Mouse (Mus musculus) bone marrow, adult 2 months (tissue): Measurements from ENCODE around the gene Spryd4. TPM values are rescaled to one million over a fixed set of nuclear protein-coding genes. Genes with fewer than 3 reads are reported as not detected.

Experiments
- H3K27ac ChIP-seq: fragments of 200-500 bp; 2 replicates; pipeline ENCODE4 v1.5.1; 2012; ENCODE audit warnings: low read depth, mild to moderate bottlenecking, control low read depth, inconsistent platforms, low read length; ENCODE audit not compliant: control insufficient read depth, poor library complexity, insufficient read depth
- H3K4me1 ChIP-seq: fragments of 200-500 bp; 2 replicates; pipeline ENCODE4 v1.6.1; 2011; ENCODE audit warnings: low read length; ENCODE audit not compliant: control insufficient read depth, insufficient read depth
- H3K4me3 ChIP-seq: fragments of 200-500 bp; replicated peaks from 2 replicates; pipeline ENCODE3; 2011; ENCODE audit warnings: mild to moderate bottlenecking, low read depth, low read length, control low read depth; ENCODE audit not compliant: control insufficient read depth
- CTCF ChIP-seq: fragments of 200-500 bp; IDR thresholded peaks from 2 replicates; pipeline ENCODE4 v1.5.1; 2011; ENCODE audit warnings: low read length, control low read depth; ENCODE audit not compliant: control insufficient read depth, insufficient read depth
- POLR2A ChIP-seq: fragments of 200-500 bp; IDR thresholded peaks from 2 replicates; pipeline ENCODE4 v1.6.1; 2011; ENCODE audit warnings: low read depth, mild to moderate bottlenecking, control low read depth, low read length, borderline replicate concordance; ENCODE audit not compliant: control insufficient read depth
- WGBS: fragments of 180-500 bp; shearing (Covaris S2); methylation state at CpG from one replicate; pipeline ENCODE4 v1.1.7; 2018; 5-methylcytosine and 5-hydroxymethylcytosine counted together
- polyA plus RNA-seq: library from polyadenylated mRNA; stranded (reverse); fragments of >200 nt; gene quantifications from 2 replicates; pipeline ENCODE4 v1.2.4, GENCODE M21; 2011; ENCODE audit warnings: low replicate concordance; ENCODE audit not compliant: missing spikeins, insufficient read depth, insufficient read length

Spryd4 gene
- polyA plus RNA-seq, 1 experiment = 5.1 TPM

DNA sequence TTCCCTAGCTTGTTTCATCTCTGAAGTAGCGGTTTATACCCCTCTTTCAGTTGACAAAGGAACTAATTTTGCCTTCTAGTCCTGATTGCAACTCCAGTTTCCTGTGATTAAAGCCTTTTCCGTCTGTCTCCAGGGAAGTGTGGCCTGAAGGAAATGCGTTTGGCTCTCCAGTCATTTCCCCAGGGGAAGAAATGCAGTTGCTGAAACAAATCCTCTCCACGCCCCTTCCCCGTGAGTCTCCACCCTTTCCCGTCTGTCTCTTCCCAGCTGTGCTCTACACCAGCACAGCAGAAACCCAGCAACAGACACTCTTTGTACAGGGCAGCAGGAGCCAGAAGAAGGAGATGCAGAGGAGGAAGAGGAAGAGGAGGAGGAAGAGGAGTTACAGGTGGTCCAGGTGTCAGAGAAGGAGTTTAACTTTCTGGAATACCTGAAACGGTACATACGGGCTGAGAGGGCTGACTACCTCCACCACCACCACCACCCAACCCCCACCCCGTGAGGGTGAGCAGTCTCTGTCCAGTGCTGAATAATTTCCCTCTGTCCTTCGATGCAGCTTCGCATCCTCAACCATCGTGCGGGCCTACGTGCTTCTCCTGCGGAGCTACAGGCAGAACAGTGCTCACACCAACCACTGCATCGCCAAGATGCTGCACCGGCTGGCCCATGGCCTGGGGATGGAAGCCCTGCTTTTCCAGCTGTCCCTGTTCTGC is 35.6 kb upstream of the Spryd4 start:
- no peak overlapping the region for H3K4me3 ChIP-seq
- H3K27ac ChIP-seq = no peak overlapping the region
- TF ChIP-seq POLR2A = no peak
- no peak for TF ChIP-seq CTCF
- H3K4me1 ChIP-seq = no peaks in the 10 kb centered on the region
- 87% methylated on average over 17 of the region's 17 CpGs for WGBS

DNA sequence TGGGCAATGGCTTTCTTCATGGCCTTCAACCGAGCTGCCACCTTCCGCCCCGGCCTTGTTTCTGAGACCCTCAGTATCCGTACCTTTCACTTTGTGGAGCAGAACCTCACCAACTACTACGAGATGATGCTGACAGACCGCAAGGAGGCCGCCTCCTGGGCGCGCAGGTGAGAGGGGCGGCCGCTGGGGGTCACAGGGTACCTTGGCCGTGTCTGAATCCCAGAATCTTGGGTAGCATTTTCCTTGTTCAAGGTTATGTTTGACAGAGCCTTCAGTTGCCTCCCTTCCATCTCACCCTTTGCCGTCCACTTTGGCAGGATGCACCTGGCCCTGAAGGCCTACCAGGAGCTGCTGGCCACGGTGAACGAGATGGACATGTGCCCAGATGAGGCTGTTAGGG is 32.5 kb upstream of the Spryd4 start:
- Histone ChIP-seq H3K4me1 (no peaks in the 10 kb centered on the region), H3K4me3 (no peak overlapping the region), H3K27ac (no peak overlapping the region)
- WGBS = 94% methylated on average over 15 of the region's 15 CpGs
- TF ChIP-seq CTCF = no peak
- no peak for TF ChIP-seq POLR2A

DNA sequence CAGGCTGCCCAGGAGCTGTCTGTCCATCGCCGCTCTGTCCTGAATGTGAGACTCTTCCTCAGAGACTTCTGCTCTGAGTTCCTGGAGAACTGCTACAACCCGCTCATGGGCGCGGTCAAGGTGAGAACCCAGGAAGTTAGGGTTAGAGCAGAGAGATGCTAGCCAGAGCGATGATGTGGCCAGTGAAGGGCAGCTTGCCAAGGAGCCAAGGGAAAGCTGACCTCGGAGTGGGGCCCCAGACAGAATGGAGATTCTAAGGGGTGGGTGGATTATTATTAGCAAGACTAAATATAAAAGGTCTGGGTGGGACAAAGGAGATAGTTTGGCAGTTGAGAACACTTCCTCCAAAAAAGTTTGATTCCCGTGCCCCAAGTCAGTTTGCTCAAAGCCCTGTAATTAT is 31.6 kb upstream of the Spryd4 start:
- WGBS = 91% methylated on average over 8 of the region's 8 CpGs
- Histone ChIP-seq H3K4me1 (no peaks in the 10 kb centered on the region), H3K4me3 (no peak overlapping the region), H3K27ac (no peak overlapping the region)
- no peak for TF ChIP-seq POLR2A
- no peak for TF ChIP-seq CTCF

DNA sequence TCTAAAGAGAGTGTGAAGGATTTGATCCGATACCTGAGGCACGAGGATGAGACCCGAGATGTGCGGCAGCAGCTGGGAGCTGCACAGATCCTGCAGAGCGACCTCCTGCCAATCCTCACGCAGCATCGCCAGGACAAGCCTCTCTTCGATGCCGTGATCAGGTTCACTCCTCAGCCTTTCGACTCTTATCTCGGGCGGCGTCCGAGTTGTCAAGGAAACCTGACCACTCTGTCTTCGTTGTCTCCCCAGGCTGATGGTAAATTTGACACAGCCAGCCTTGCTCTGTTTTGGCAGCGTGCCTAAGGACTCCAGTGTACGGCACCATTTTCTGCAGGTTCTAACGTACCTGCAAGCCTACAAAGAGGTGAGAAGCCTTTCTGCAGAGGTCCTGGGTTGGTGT is 28.5 kb upstream of the Spryd4 start:
- 77% methylated on average over 18 of the region's 18 CpGs for WGBS
- H3K4me3 ChIP-seq = no peak overlapping the region
- H3K4me1 ChIP-seq = peaks cover 4% of the 10 kb centered on the region; the same call in 1 of the 2 replicates
- no peak overlapping the region for H3K27ac ChIP-seq
- TF ChIP-seq POLR2A (no peak), CTCF (no peak)

DNA sequence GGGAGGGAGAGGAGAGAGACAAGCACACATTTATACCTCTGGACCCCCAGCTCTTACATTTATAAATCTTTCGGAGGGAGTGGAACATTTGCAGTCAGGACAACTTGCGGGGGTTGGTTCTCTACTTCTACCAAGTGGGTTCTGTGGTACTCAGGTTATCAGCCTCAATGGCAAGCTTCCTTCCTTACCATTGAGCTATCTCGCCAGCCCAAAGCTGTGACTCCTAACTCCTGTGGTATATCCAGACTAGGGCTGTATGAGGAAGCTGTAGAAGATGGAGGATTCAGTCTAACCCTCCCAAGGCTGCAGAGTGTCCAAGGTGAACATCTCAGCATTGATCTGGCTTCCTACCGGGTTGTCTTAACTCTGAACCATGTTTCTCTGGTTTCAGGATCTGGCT is 27.5 kb upstream of the Spryd4 start:
- peaks cover 4% of the 10 kb centered on the region; the same call in 1 of the 2 replicates for H3K4me1 ChIP-seq
- WGBS = 68% methylated on average over 4 of the region's 4 CpGs
- no peak overlapping the region for H3K27ac ChIP-seq
- TF ChIP-seq CTCF (no peak), POLR2A (no peak)
- no peak overlapping the region for H3K4me3 ChIP-seq

DNA sequence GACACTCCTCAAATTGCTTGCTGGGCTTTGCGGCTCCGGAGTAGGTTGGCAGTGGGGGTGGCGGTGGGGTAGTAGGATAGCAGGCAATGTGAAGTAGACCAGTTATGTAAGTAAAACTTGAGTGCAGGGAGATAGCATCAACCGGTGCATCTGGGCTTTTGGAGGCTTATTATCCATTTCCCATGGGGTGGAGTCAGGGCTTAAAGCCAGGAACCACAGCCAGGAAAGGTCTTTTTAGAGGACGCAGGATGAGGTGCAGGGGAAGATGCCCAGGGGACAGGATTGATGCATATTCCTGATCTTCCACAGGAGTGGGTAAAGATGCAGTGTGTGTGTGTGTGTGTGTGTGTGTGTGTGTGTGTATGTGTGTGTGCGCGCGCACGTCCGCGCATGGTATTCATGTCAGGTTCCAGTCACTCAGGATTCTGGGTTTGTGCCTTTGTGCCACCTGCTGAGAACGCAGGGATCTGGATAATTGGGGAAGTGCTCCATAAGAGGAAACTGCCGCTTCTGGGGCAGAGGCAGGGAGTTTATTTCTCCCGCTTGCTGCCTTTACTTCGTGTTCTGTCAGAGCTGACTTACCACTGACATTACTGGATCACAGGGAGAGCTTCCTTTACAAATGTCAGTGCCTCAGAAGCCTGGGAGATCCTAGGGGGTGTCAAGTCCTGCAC is 26.3 kb upstream of the Spryd4 start:
- TF ChIP-seq POLR2A (no peak), CTCF (no peak)

DNA sequence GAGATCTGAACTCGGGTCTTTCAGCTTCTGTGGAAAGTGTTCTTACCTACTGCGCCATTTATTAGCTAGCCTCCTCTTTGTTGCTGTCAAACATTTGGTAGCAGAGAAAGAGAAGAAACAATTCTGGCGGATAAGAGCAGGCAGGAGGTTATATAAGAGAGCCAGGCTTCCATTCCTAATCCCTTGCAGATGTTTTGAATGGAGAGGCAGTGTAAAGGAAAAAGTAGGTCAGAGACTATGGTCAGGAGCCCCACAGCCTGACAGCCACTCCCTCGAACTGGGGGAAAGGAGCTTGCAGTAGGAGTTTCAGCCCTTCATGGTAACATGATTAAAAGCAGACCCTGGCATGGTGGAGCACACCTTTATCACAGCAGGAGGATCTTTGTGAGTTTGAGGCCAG is 24.7 kb upstream of the Spryd4 start:
- Histone ChIP-seq H3K27ac (no peak overlapping the region), H3K4me3 (no peak overlapping the region), H3K4me1 (peaks cover 4% of the 10 kb centered on the region; the same call in 1 of the 2 replicates)
- WGBS = 78% methylated on average over 4 of the region's 4 CpGs
- TF ChIP-seq CTCF (no peak), POLR2A (no peak)

More for the DNA sequence above, 26.3 kb upstream of the Spryd4 start:
- WGBS = 59% methylated on average over 15 of the region's 15 CpGs
- Histone ChIP-seq H3K27ac (peak overlapping the region; percentile 17; the same call in 1 of the 2 replicates), H3K4me3 (no peak overlapping the region), H3K4me1 (peaks cover 4% of the 10 kb centered on the region; the same call in 1 of the 2 replicates)

DNA sequence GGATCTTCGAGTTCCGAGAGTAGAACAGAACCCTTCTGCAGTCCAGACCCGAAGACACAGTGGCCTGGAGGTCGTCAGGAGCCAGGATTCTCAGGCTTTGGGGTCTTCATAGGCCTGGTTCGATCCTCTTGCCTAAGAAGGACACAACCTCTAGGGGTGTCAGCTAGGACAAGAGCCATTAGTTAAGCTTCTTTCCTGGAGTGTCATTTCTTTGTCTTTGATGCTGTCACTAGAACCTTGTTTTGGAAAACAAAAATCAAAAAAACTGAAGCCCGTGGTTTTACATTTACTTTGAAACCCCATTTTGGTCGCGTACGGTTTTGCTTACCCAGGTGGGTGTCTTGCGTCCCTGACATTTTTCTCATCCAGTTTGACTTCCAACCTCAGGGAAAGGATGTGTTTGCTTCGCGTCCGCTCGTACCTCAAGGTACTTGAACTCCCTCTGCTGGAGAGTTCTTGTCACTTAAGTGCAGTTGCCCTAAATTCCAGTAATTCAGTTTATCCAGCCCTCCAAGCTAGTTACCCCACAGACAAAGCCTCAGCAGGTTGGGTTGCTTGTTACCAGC is 20.9 kb upstream of the Spryd4 start:
- peak overlapping the region; percentile 73 for H3K4me3 ChIP-seq
- under 1% methylated on average over 14 of the region's 14 CpGs for WGBS
- TF ChIP-seq POLR2A (no peak), CTCF (peak; percentile 71)
- peak overlapping the region; percentile 76 for H3K27ac ChIP-seq
- H3K4me1 ChIP-seq = no peaks in the 10 kb centered on the region; the same call in 1 of the 2 replicates
